Mouse (Mus musculus) kidney, embryonic 15.5 days (tissue): ENCODE results near the gene Fhod1. TPM values are rescaled to one million over a fixed set of nuclear protein-coding genes. Genes with fewer than 3 reads are reported as not detected.

Experiments
- ATAC-seq: fragments of 200-750 bp; cut with Nextera tagmentation; replicated peaks from 2 replicates; pipeline ENCODE4 v1.8.0; 2017; ENCODE audit warnings: moderate TSS enrichment; ENCODE audit not compliant: low FRiP score
- H3K27ac ChIP-seq: fragments of 300-500 bp; sonication (generic); 2 replicates; pipeline ENCODE4 v1.5.1; 2015; ENCODE audit warnings: mild to moderate bottlenecking, inconsistent platforms
- H3K27me3 ChIP-seq: fragments of 300-500 bp; sonication (generic); 2 replicates; pipeline ENCODE4 v1.6.1; 2015; ENCODE audit warnings: inconsistent platforms
- H3K36me3 ChIP-seq: fragments of 300-500 bp; sonication (generic); 2 replicates; pipeline ENCODE4 v1.6.1; 2015; ENCODE audit warnings: inconsistent platforms
- H3K4me1 ChIP-seq: fragments of 300-500 bp; sonication (generic); 2 replicates; pipeline ENCODE4 v1.6.1; 2015; ENCODE audit warnings: inconsistent platforms
- H3K4me2 ChIP-seq: fragments of 300-500 bp; sonication (generic); 2 replicates; pipeline ENCODE4 v1.6.1; 2015; ENCODE audit warnings: moderate library complexity, mild to moderate bottlenecking, inconsistent platforms
- H3K4me3 ChIP-seq: fragments of 300-500 bp; sonication (generic); replicated peaks from 2 replicates; pipeline ENCODE4 v1.5.1; 2015; ENCODE audit warnings: mild to moderate bottlenecking, inconsistent platforms
- H3K9ac ChIP-seq: fragments of 300-500 bp; sonication (generic); 2 replicates; pipeline ENCODE4 v1.6.1; 2015; ENCODE audit warnings: mild to moderate bottlenecking, inconsistent platforms
- H3K9me3 ChIP-seq: fragments of 300-500 bp; sonication (generic); replicated peaks from 2 replicates; pipeline ENCODE4 v1.6.1; 2016; ENCODE audit warnings: inconsistent platforms
- WGBS: fragments of 180-500 bp; shearing (Covaris S2); methylation state at CpG from one replicate; pipeline ENCODE4 v1.1.7; 2015; ENCODE audit warnings: mixed read lengths; 5-methylcytosine and 5-hydroxymethylcytosine counted together
- polyA plus RNA-seq: library from polyadenylated mRNA; unstranded; fragments of >200 nt; fragmentation: Nextera tagmentation; extraction: Ambion mirVana; gene quantifications from 2 replicates; pipeline ENCODE4 v1.2.1, GENCODE M21; 2015

Gene Fhod1
- polyA plus RNA-seq = 3.5 TPM in 2 replicates

DNA sequence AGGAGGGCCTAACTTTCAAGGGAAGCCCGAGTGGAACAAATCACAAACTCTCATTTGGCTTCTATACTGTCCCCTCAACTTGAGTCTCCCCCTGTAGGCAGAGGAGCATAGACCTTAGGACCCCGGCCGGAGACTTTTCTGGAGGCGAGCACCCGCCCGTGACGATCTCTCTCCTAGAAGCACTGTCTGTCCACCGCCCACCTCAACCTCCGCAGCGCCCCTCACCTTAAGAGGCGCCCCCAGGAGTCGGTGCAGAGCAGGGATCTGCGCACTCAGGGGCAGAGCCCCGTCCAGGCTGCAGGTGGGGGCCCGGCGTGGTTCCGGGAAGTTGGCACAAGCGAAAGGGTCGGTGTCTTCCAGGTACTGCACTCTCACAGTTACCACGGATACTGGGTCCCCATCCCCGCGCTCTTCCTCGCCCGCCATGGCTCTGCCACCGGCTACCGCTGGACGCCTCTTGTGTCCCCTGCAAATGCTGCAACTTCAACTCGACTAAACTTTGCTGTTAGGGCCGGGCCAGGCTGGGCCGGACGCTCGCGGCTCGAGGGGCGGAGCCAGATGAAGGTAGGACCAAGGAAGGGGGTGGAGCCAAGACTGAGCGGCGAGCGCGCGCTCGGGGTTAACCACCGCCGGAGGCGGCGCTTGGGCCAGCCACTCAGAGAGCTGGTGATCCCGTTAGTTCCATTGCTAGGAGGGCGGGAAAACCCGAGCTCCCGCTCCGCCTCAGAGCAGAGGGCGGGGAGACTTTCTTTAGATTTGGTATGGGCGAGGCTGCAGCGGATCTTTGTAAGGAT is at the start of gene Fhod1:
Fhod1 (minus strand) TSS at position 526 of the 794 bp plus-strand sequence.
- under 1% methylated on average over 53 of the region's 53 CpGs for WGBS
- H3K9ac ChIP-seq = peak within 1 kb of the TSS; percentile 69

DNA sequence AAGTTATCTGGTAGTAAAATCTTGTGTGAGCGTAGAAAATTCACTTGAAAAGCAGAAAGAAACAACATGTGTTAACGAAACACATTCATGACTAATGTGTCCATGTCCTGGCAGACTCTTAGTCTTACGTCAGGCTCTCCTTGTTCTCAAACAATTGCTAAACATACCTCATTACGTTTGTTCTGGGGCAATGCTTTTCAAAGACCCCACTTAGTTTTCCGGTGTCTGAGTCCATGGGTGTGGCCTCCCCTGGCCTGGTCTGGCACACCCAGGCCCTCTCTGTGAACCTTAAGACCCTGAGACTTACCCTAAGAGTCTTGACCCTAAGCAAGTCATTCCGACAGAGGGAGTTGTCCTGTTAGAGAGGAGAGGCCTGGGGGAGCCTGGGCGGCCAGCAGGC is 46.2 kb upstream of the Fhod1 start:
- Histone ChIP-seq H3K9ac (no peak overlapping the region), H3K4me3 (no peak overlapping the region), H3K4me2 (no peak overlapping the region), H3K27ac (no peak overlapping the region), H3K9me3 (no peaks in the 10 kb centered on the region), H3K36me3 (no peaks in the 10 kb centered on the region), H3K4me1 (0 out of 2 replicates have a peak, but pooled peaks cover 3% of the 10 kb centered on the region), H3K27me3 (no peaks in the 10 kb centered on the region)
- 70% methylated on average over 7 of the region's 7 CpGs for WGBS
- ATAC-seq = no peak

More for the DNA sequence above, at the start of gene Fhod1:
- Histone ChIP-seq H3K9me3 (no peaks in the 10 kb centered on the region), H3K27ac (peak within 1 kb of the TSS; percentile 95), H3K4me3 (peak within 1 kb of the TSS; percentile 84), H3K4me2 (peak within 1 kb of the TSS; percentile 96), H3K4me1 (peaks cover 65% of the 10 kb centered on the region), H3K27me3 (peaks cover 24% of the 10 kb centered on the region), H3K36me3 (no peaks in the 10 kb centered on the region)
- peak; percentile 91 for ATAC-seq

- 82% methylated on average over 12 of the region's 12 CpGs for WGBS
- no peaks in the 10 kb centered on the region for H3K36me3 ChIP-seq
- H3K4me1 ChIP-seq = peaks cover 3% of the 10 kb centered on the region; the same call in 1 of the 2 replicates
- no peaks in the 10 kb centered on the region for H3K9me3 ChIP-seq
- no peak overlapping the region for H3K9ac ChIP-seq
- no peak overlapping the region for H3K27ac ChIP-seq
- H3K27me3 ChIP-seq = no peaks in the 10 kb centered on the region
- ATAC-seq = no peak
- H3K4me3 ChIP-seq = no peak overlapping the region
- no peak overlapping the region for H3K4me2 ChIP-seq
These were observed 45.5 kb upstream of the Fhod1 start for GRCm38 (mm10) chr8:105393089-105393787.

DNA sequence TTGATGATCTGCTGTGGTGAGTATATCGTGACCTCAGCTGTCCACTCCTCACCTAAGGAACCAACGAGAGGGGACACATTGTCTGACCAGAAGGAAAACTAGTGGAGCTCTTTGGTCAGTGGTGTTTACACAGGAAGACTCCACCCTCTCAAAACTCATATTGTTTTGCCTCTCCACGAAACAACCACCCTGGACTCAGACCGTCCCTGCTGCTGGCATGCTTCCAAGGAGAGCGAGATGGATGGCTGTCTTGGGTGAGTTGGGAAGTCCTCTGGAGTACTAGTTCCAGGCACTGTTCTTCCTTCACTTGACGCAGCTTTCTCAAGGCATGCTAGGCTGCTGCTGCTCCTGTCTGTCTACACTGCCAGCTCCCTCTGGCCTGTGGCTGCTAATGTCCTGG is 41.3 kb upstream of the Fhod1 start:
- Histone ChIP-seq H3K27me3 (no peaks in the 10 kb centered on the region), H3K4me2 (no peak overlapping the region), H3K27ac (no peak overlapping the region), H3K4me3 (no peak overlapping the region), H3K9me3 (no peaks in the 10 kb centered on the region), H3K4me1 (peaks cover 20% of the 10 kb centered on the region), H3K36me3 (no peaks in the 10 kb centered on the region), H3K9ac (no peak overlapping the region)
- ATAC-seq = no peak
- WGBS = 63% methylated on average over 6 of the region's 6 CpGs

GRCm38 (mm10) chr8:105387151-105387550 is 39.4 kb upstream of the Fhod1 start:
- no peak overlapping the region for H3K4me3 ChIP-seq
- H3K4me1 ChIP-seq = peaks cover 20% of the 10 kb centered on the region
- H3K9me3 ChIP-seq = no peaks in the 10 kb centered on the region
- H3K4me2 ChIP-seq = no peak overlapping the region
- H3K36me3 ChIP-seq = no peaks in the 10 kb centered on the region
- no peak overlapping the region for H3K9ac ChIP-seq
- ATAC-seq = 0 out of 2 replicates have a peak, but pooled peaks have one; percentile 25
- no peaks in the 10 kb centered on the region for H3K27me3 ChIP-seq
- no peak overlapping the region for H3K27ac ChIP-seq
- WGBS = 86% methylated on average over 1 of the region's 1 CpGs

DNA sequence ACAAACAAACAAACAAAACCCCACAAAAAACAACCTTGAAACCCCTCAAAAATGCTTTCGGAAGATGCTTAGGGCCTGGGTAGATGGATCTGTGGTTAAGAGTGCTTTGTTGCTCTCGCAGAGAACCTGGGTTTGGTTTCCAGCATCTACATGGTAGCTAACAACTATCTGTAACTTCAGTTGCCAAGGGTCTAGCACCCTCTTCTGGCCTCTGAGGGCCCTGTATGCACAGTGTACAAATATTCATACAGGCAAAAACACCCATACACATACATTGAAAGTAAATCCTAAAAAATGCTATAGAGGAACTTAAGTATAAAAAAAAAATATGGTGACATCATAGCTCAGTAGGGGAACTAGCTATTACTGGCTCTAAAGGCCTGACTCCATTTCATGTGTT is 36.3 kb upstream of the Fhod1 start:
- no peaks in the 10 kb centered on the region for H3K27me3 ChIP-seq
- 96% methylated on average over 2 of the region's 2 CpGs for WGBS
- H3K9ac ChIP-seq = no peak overlapping the region
- no peaks in the 10 kb centered on the region for H3K9me3 ChIP-seq
- peaks cover 21% of the 10 kb centered on the region for H3K4me1 ChIP-seq
- H3K4me2 ChIP-seq = no peak overlapping the region
- no peak overlapping the region for H3K27ac ChIP-seq
- H3K4me3 ChIP-seq = no peak overlapping the region
- ATAC-seq = no peak
- H3K36me3 ChIP-seq = no peaks in the 10 kb centered on the region

GRCm38 (mm10) chr8:105380308-105380707 is 32.6 kb upstream of the Fhod1 start:
- Histone ChIP-seq H3K9ac (no peak overlapping the region), H3K27me3 (no peaks in the 10 kb centered on the region), H3K9me3 (no peaks in the 10 kb centered on the region), H3K4me3 (no peak overlapping the region), H3K27ac (no peak overlapping the region), H3K4me1 (peaks cover 15% of the 10 kb centered on the region), H3K36me3 (no peaks in the 10 kb centered on the region), H3K4me2 (no peak overlapping the region)
- no peak for ATAC-seq
- 80% methylated on average over 12 of the region's 12 CpGs for WGBS

DNA sequence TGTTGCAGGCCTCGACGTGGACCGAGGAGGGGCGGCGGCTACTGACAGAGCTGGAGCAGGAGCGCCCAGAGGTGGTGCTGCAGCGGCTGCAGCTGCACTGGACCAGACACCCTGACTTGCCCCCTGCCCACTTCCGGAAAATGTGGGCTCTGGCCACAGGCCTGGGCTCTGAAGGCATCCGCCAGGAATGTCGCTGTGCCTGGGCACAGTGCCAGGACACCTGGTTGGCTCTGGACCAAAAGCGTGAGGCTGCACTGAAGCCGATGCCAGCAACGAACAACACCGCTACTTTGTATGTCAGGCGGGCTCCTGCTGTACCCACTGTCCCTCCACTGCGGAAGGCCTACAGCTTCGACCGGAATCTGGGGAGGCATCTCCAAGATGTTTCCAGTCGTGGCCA is 30.9 kb upstream of the Fhod1 start:
- WGBS = 57% methylated on average over 19 of the region's 19 CpGs
- H3K4me1 ChIP-seq = peaks cover 23% of the 10 kb centered on the region
- H3K4me2 ChIP-seq = no peak overlapping the region
- H3K36me3 ChIP-seq = no peaks in the 10 kb centered on the region
- no peak overlapping the region for H3K4me3 ChIP-seq
- H3K27me3 ChIP-seq = no peaks in the 10 kb centered on the region
- ATAC-seq = peak; percentile 37
- H3K9me3 ChIP-seq = no peaks in the 10 kb centered on the region
- peak overlapping the region; percentile 43; the same call in 1 of the 2 replicates for H3K27ac ChIP-seq
- no peak overlapping the region for H3K9ac ChIP-seq

DNA sequence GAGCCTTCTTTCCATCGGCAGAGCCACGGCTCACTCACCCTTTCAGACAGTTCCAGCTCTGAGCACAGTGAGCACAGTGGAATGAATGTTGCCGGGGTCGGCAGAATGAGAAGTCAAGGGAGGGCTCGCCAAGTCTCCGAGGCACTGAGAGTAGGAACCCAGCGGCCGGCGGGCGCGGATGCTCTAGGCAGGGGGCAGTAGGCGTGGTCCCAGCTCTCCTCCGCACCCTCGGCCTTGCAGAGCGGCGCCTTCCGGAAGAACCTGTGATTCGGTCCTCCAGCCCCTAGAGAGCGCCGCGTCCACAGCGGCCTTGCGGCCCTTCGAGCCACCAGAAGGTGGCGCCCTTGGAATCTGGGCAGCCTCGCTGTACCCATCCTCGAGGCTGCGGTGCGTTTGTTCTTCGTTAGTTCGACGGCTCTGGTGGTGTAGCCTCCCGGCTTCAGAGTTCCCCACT is 26.8 kb upstream of the Fhod1 start:
- H3K4me3 ChIP-seq = peak overlapping the region; percentile 26
- no peak overlapping the region for H3K9ac ChIP-seq
- H3K27me3 ChIP-seq = no peaks in the 10 kb centered on the region
- WGBS = 29% methylated on average over 33 of the region's 33 CpGs
- 0 out of 2 replicates have a peak, but pooled peaks have one; percentile 34 for ATAC-seq
- H3K27ac ChIP-seq = no peak overlapping the region
- no peaks in the 10 kb centered on the region for H3K36me3 ChIP-seq
- peak overlapping the region; percentile 55 for H3K4me2 ChIP-seq
- no peaks in the 10 kb centered on the region for H3K9me3 ChIP-seq
- H3K4me1 ChIP-seq = peaks cover 23% of the 10 kb centered on the region

DNA sequence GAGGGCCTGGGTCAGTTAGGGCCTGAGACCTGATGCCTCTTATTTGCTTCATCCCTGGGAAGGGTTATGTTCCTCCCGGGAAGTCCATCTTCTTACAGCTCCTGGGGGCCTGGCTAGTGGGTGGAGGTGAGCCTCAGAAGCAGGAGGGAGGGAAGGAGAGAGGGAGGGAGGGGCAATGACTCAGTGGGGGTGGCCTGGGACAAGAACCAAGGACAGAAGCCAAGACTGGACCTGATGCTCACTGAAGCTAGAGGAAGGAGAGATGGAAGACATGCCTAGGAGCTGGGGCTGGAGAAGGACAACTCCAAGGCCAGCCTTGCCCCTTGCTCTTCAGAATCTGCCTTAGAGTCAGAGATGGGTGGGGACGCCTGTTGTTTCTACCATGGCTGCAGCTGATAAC is 25.3 kb upstream of the Fhod1 start, which contains the start of gene Plekhg4:
Plekhg4 (plus strand) TSS at position 243 of the 400 bp plus-strand sequence.
- Histone ChIP-seq H3K9me3 (no peaks in the 10 kb centered on the region), H3K4me3 (no peak within 1 kb of the TSS), H3K9ac (no peak within 1 kb of the TSS), H3K27ac (no peak within 1 kb of the TSS), H3K4me1 (peaks cover 21% of the 10 kb centered on the region), H3K4me2 (no peak within 1 kb of the TSS), H3K36me3 (no peaks in the 10 kb centered on the region), H3K27me3 (no peaks in the 10 kb centered on the region)
- ATAC-seq = no peak
- 57% methylated on average over 2 of the region's 2 CpGs for WGBS

- Histone ChIP-seq H3K4me1 (peaks cover 21% of the 10 kb centered on the region), H3K27me3 (no peaks in the 10 kb centered on the region), H3K36me3 (no peaks in the 10 kb centered on the region), H3K4me2 (no peak overlapping the region), H3K9ac (no peak overlapping the region), H3K4me3 (no peak overlapping the region), H3K9me3 (no peaks in the 10 kb centered on the region), H3K27ac (no peak overlapping the region)
- no peak for ATAC-seq
- 81% methylated on average over 9 of the region's 9 CpGs for WGBS
These were observed 24.7 kb upstream of the Fhod1 start for GRCm38 (mm10) chr8:105372473-105372872.

DNA sequence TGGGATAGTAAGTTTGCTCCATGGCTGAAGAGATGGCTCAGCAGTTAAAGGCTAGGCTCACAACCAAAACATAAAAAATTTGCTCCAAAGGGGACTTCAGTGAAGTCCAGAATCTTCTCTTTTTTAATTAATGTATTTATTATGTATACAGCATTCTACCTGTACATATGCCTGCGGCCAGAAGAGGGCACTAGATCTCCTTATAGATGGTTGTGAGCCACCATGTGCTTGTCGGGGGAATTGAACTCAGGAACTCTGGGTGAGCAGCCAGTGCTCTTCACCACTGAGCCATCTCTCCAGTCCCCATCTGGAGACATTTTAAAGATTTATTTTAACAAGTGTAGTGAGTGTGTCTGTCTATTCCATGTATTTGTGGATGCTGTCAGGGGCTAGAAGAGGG is 19.4 kb upstream of the Fhod1 start:
- 0 out of 2 replicates have a peak, but pooled peaks cover 13% of the 10 kb centered on the region for H3K4me1 ChIP-seq
- H3K4me3 ChIP-seq = no peak overlapping the region
- H3K4me2 ChIP-seq = no peak overlapping the region
- no peak for ATAC-seq
- no peak overlapping the region for H3K9ac ChIP-seq
- 74% methylated on average over 2 of the region's 2 CpGs for WGBS
- H3K9me3 ChIP-seq = no peaks in the 10 kb centered on the region
- no peak overlapping the region for H3K27ac ChIP-seq
- peaks cover 8% of the 10 kb centered on the region; the same call in 1 of the 2 replicates for H3K36me3 ChIP-seq
- H3K27me3 ChIP-seq = no peaks in the 10 kb centered on the region
